Mouse (Mus musculus): ENCODE results near the gene Cep41.

DNA sequence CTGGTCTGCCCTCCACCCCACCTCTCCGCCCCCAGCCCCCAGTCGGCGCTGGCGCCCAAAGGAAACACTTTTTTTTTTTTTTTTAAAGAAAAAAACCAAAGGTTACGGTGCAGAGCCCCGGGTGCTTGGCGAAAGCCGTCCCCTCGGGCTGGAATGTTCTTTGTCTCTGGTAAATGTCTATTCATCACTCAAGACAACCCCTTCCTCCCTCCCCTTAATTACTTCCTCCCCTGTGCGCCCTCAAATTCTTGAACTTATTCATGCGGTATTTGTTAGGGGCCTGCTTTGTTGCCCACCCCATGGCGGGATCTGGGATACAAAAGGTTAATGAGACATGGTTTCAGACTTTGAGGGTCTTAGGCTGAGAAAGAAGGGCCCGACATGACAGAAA lies 42.8 kb upstream of the Cep41 start:
- TF ChIP-seq MAFK (IDR thresholded peaks at IDR 0.05; ENCODE audit: insufficient read depth, low read depth, low read length) (no peak), CHD2 (IDR thresholded peaks at IDR 0.05; ENCODE audit: low read depth, low read length) (no peak), HCFC1 (IDR thresholded peaks at IDR 0.05; ENCODE audit: borderline replicate concordance, insufficient read depth, low read length) (no peak), ZNF384 (IDR thresholded peaks at IDR 0.05; ENCODE audit: low read depth, low read length) (peak; percentile 69; the same call in 1 of the 2 replicates), ZC3H11A (IDR thresholded peaks at IDR 0.05; ENCODE audit: borderline replicate concordance, low read depth, low read length) (no peak)

Measured in ES-E14 (cell line).